Mouse (Mus musculus) adrenal gland, adult 8-10 months (tissue): Measurements from ENCODE around the gene Rest. TPM values are rescaled to one million over a fixed set of nuclear protein-coding genes. Genes with fewer than 3 reads are reported as not detected.

Experiments
- DNase-seq: peaks from one replicate; pipeline ENCODE4 v3.0.0; 2022
- microRNA-seq, 2 experiments: library from miRNA; unstranded; fragments of <30 nt; microRNA quantifications; one replicate each; pipeline ENCODE4 v1.2.0; 2022
- total RNA-seq, 4 experiments: library from RNA; stranded (reverse); gene quantifications; 2 replicates each; pipeline ENCODE4 v1.2.4; 2022

Rest gene
- total RNA-seq, 4 experiments from 2014 or later, result 24.0 to 31.9 (median 26.4) TPM

DNA sequence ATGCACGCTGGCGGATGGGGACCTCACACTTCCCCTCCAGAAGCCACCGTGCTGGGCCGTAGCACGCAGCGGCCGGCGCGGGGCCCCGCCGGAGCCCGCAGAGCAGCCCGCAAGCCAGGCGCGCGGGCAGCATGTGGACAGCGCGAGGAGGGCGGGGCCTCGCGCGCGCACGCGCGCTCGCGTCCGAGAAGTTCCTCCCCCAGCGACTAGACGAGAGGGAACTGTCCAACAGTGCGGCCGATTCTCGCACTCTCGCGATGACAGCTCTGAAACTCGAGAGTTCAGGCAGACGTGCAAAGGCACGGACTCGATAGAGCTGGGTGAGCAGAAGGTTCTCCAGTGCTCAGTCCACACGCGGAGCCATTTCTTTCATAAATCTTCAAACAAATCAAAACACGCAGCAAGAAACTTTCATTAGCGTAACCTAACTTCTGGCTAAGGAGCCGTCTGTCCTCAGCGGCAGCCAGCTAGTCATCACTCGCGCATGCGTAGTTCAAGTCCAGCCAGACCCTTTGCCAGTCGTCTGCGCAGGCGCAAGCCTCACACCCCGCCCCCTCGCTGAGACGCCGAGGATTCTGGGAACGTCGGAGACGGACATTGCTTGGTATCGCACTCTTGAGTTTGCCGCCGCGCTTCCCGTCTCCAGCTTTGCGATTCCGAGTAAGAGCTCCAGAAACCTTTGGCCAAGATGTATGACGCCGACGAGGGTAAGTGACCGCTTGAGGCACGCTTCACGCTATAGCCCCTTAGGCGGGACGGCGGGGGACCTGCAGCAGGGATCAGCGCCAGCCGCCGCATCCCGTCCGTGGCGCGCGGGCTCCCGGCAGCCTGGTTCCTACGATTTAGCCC, 44.9 kb downstream of the Rest start, which contains the start of the genes Noa1 and Polr2b:
Gene Noa1, minus strand, starts transcription at position 161 of the 849 bp plus-strand sequence.
Gene Polr2b, plus strand, starts transcription at position 224 of the 849 bp plus-strand sequence.
- peak; percentile 97 for DNase-seq

- DNase-seq, result no peak
Measured at GRCm38 (mm10) chr5:77314206-77314605, 48.9 kb downstream of the Rest start.

GRCm38 (mm10) chr5:77314986-77315385, 49.7 kb downstream of the Rest start:
- DNase-seq, result no peak

DNA sequence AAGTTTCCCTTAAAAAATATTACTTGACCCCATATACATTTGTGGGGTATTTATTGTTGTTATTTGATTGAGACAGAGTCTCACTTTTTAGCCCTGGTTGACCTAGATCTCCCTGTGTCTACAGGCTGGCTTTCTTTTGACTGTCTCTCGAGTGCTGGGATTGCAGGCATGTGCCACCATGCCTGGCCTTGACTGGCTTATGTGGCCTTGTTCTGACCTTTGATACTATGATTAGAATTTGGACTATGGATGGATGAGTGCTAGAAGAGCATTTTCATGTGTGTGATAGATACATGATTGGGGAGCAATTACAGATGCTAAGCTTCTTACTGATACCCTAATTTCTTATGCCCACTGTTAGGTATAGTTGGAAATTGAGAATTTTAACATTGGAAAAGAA, 59.6 kb downstream of the Rest start:
- no peak for DNase-seq

DNA sequence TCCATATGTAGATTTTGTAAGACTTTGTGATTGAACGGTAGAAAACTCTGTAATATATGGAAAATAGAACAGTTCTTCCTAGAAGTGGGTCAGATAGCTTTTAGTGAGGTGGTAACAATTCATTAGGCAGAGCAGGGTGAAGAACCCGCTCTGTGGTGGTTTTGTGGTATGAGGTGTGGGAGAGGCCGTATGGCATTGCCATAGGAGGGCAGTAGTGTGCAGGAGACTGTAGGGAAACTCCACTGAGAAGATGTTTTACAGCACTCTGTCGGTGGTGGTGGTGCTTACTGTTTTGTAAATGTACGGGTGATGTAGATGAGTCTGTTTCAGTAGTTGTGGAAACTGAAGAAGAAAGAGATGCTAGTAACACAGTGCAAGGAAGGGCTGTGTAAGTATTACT, 64.9 kb downstream of the Rest start:
- DNase-seq, result no peak

Small RNA genes lying within 50 kb of the gene (microRNA-seq; reads per million reads assigned to microRNA genes)
- gene Mir5098, result 0 reads per million in 2 experiments

Other genes starting within 250 kb of the Rest start
- gene Thegl, start 249.5 kb upstream of the Rest start, total RNA-seq, result under 1 TPM in 2 of 4 experiments, not detected in 2; 0.23 to 0.24 TPM
- gene Hopx, start 150.4 kb upstream of the Rest start, total RNA-seq, result 1 to 10 TPM; 1.5 to 4.1 (median 2.1) TPM
- not detected for gene Spink2, start 54.0 kb upstream of the Rest start, total RNA-seq
- gene Noa1, start 44.6 kb downstream of the Rest start, total RNA-seq, result 10 to 100 TPM; 25.0 to 29.8 (median 27.7) TPM
- 100 to 1,000 TPM in 2 of 4 experiments, 10 to 100 TPM in 2; 63.5 to 111 (median 85.4) TPM for gene Polr2b, start 44.7 kb downstream of the Rest start, total RNA-seq
- gene Igfbp7, start 142.6 kb downstream of the Rest start, total RNA-seq, result 100 to 1,000 TPM; 532 to 639 (median 602) TPM